Mouse (Mus musculus) naive thymus-derived CD4-positive, alpha-beta T cell, adult 2 months (primary cell): ENCODE results near the gene Soga3.

Experiments
- DNase-seq: peaks from one replicate; pipeline ENCODE4 v3.0.0-alpha.2; 2011; ENCODE audit warnings: low read depth

Soga3 gene

DNA sequence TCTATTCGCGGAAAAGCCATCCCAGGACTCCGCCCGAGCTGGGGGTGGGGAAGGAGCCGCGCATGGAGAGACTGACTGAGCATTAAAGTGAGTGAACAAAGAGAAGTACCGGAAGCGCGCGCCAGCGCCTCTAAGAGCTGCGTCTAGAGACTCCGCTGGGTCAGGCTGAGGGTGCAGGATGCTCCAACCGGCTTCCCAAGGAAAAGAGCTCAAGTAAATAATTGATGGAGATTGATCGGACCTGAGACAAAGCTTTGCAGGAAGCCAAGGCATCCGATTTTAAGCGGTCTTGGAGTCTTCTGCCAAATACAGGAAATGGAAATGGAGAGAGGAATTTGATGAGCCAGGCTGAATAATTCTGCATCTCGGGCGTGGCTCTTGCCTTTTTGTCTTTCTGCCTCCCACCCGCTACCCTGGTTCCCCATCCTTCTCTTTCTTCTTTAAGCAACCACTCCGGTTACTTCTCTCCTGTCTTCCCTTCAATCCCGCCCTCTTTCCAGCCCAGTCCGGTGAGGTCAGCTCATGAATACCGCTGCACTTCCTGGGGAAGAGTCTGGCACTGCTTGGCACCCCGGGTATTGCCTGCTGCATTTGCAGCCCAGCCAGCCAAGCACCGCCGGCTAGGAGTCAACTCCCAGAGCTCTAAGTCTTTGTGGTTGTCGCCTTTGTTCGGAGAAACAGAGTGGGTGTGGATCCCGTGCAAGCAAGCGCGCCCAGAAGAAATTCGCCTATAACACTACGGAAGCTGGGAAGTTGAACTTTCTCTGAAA lies at the start of gene Soga3:
Gene Soga3, plus strand, starts transcription at position 274 of the 770 bp plus-strand sequence.
- no peak for DNase-seq

- peak; percentile 13 for DNase-seq
These were observed 36.7 kb upstream of the Soga3 start for GRCm38 (mm10) chr10:29106962-29107361.

- no peak for DNase-seq
These were observed 1.0 kb upstream of the Soga3 start for GRCm38 (mm10) chr10:29142556-29143105.

GRCm38 (mm10) chr10:29144612-29145405 lies 1.2 kb downstream of the Soga3 start:
- DNase-seq: no peak

DNA sequence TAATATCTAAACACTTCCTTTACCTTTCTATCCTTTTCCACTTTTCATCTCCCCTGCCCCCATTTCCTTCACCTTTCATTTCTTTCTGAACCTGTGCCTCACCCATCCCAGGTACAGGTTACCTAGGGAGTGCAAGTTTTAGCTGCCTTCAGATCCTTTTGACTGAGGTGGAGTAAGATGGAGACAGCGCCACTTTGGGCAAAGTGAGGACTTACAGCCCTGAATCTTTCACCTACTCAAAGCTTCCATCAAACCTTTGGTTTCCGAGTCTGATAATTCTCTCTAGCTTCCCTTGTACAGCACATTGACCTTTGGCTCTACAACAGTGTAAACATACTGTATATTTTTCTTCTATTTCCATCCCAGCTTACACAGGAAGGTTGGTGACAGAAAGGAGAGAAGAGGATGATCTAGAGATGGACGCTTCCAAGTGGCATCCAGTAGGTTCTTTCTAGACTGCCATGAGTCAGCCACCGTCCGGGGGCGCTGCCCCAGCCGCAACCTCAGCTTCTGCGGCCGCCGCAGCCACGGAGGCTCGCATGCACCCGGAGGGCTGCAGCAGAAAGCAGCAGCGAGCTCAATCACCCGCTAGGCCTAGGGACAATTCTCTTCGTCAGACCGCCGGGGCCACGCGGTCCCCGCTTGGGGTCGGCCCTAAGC lies 2.7 kb downstream of the Soga3 start:
- no peak for DNase-seq

- no peak for DNase-seq
These were observed 3.4 kb downstream of the Soga3 start for GRCm38 (mm10) chr10:29146858-29147640.

- no peak for DNase-seq
These were observed 4.0 kb downstream of the Soga3 start for GRCm38 (mm10) chr10:29147641-29147990.

DNA sequence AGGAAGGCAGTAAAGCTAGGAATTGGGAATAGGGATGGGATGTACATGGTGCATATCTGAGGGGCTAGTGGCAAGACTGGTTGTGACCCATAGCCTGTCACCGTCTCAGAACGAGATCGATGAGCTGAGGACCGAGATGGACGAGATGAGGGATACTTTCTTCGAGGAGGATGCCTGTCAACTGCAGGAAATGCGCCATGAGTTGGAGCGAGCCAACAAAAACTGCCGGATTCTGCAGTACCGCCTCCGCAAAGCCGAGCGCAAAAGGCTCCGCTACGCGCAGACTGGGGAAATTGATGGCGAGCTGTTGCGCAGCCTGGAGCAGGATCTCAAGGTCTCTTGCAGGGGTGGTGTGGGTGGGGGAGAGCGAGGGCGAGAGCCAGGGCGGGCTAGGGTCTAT lies 4.4 kb downstream of the Soga3 start:
- DNase-seq: no peak

GRCm38 (mm10) chr10:29155304-29155703 lies 11.7 kb downstream of the Soga3 start:
- DNase-seq: no peak

- DNase-seq: no peak
These were observed 18.0 kb downstream of the Soga3 start for GRCm38 (mm10) chr10:29161664-29162063.

DNA sequence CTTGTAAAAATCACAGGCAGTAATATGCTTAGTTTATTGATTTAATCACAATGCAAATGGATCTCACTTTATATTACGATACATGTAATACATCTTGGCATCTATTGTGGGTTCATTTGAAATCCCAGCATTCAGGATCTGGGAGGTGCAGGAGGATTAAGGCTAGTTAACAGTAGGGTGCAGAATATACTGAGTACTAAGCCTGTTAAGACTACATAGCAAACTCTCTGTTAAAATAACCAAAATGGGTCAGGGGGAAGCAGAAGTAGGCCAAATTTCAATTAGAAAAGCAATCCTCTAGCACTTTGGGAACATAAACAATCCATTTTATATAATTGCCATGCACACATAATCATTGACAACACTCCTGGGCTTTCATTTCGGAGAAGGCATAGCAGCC lies 30.1 kb downstream of the Soga3 start:
- DNase-seq: no peak

DNA sequence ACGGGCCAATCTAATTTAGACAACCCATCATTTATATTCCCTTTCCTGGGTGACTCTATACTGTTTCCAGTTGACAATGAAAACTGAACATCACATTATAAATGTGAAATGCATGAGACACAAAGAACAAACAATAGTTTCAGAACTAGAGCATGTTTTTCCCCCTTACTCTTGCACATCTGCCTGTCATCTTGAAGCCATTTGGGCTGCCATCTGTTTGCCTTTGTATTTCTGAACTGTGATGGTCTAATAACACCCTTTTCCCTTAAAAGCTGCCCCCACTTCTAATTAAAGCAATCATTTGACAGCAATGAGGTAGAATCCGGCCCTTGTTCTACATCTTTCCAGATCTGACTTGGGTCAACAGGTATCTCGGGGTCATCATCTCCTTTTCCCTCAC lies 32.0 kb downstream of the Soga3 start:
- no peak for DNase-seq

DNA sequence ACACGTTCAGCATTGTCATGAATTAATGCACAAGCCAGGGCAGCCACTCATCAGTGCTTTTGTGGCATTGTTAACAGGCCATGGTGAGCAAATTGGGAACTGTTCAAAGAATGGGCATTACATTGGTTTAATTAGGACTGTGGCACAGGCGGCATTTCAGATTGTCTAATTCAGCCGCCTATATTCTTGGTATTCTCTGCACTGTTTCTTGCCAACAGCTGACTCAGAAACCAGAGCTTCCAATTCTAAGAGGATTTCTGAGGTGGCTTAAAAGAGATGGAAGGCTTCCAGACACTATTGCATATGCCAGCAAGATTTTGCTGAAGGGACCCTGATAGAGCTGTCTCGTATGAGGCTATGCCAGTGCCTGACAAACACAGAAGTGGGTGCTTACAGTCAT lies 33.2 kb downstream of the Soga3 start:
- no peak for DNase-seq

GRCm38 (mm10) chr10:29178003-29178402 lies 34.4 kb downstream of the Soga3 start:
- no peak for DNase-seq

DNA sequence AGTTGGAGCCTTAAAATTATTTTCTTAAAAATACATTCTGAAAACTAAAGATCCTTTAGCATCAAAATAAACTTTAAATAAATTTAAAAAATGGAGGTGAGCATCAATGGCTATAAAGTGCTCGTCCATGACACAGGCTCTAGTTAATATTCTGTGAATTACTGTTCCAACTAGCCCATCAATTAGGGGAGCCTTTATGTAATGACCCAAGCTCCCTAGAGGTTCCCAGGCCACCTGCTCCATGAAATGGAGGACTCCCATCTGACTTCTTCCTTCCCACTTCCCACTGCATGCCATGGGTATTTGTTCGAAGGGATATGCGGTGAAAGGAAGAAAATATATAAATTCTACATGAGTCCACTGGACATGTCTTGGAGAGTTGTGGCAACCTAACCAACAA lies 36.6 kb downstream of the Soga3 start:
- DNase-seq: no peak

DNA sequence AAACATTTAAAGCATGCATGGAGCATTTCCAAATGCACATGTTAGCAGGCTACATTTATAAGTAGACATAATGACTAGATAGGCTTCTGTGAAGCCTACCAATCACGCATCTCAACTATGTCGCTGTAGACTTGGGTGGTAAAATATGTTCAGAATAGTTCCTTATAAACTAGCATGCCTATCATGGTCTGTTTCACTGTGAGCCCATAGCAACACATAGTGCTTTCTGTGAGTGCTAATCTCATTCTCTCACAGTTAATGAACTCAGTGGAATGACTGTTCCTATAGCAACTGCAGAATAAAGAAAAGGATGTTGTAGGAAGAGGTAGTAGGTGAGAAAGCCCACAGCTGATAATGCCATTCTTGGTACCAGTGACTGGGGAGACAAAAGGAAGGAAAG lies 37.4 kb downstream of the Soga3 start:
- no peak for DNase-seq

DNA sequence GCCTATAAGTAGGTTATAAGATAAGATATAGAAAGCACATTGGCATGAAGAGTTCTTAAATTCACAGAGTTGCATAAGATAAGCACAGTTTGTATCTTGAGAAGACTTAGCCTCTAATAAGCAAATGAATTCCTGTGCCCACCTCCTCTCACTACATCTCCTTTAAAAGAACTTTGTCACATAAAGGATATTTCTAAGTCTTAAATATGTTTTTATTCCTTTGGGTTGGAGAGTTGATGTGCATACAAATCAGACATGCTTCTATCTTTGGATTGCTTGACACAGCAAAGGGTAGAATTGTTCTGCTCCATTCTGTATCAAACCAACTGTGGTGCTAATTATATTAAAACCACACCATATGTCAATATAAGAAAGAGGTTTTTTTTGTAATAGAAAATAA lies 50.1 kb downstream of the Soga3 start:
- DNase-seq: no peak

DNA sequence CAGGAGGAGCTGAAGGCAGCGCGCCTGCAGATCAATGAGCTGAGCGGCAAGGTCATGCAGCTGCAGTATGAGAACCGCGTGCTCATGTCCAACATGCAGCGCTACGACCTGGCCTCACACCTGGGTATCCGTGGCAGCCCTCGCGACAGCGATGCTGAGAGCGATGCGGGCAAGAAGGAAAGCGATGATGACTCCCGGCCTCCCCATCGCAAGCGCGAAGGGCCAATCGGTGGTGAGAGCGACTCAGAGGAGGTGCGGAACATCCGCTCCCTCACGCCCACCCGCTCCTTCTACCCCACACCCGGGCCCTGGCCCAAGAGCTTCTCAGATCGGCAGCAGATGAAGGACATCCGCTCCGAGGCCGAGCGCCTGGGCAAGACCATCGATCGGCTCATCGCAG lies 53.2 kb downstream of the Soga3 start:
- no peak for DNase-seq

GRCm38 (mm10) chr10:29198642-29199041 lies 55.0 kb downstream of the Soga3 start, which contains the start of gene Gm49353:
Gm49353 (plus strand) TSS chr10:29198954.
- no peak for DNase-seq

- no peak for DNase-seq
These were observed 56.2 kb downstream of the Soga3 start for GRCm38 (mm10) chr10:29199835-29200234.

DNA sequence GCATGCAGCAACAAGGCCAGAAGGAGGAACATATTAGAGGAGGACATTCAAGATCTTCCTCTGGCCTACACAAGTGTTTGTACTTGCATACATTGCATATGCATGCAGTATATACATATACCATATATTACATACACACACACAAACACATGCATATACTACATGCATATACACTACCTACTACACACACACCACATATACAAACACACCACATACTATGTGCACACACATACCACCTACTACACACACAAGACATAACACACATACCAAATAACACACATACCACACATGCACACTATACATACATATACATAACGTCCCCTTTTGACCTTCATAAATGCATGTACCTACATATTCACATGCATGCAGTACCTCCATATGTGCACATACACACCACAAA lies 57.0 kb downstream of the Soga3 start:
- DNase-seq: no peak

DNA sequence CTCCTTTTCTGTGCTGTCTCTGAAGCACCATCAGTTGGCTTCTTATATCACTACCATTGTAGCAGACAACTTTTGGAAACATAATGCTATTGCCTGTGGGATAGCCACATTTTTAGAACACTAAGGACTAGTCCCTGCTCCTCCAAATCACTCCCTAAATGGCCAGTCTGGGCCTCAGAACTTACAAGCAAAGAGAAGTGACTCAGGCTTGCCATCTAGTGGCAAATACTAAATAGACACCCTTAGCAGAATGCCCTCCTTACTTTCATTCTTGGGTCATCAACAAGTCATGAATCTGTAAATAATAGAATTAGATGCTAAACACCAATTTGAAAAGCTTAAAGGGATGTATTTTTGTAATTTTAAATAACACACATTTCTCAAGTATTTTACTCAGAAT lies 63.1 kb downstream of the Soga3 start:
- DNase-seq: peak; percentile 5
